Mouse (Mus musculus): ENCODE data around the gene Gfy.

DNA sequence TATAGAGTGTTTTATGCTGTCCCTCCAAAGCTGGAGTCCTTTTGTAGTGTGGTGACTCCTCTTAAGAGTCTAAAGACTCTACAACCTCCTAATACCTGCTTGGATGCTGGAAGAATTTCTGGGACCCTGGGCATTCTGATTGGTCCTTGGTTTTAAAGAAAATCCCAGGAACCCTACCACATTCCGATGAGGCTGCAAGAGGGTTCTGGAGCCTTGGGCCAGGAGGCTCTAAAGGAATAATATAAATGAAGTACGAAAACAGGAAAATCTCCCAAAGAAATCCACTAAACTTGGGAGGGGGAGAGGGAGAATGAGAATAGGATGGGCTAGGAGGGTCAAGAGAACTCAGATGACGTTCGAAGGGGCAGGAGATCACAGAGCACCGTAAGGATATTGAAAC is 25.8 kb downstream of the Gfy start:
- TF ChIP-seq CTCF (IDR thresholded peaks at IDR 0.05; ENCODE audit: low read depth) (no peak), EP300 (IDR thresholded peaks at IDR 0.05; ENCODE audit: low read depth) (no peak)

All from heart, postnatal 0 days (tissue).